Mouse (Mus musculus): Measurements from ENCODE around the gene Taar8c. TPM values are rescaled to one million over a fixed set of nuclear protein-coding genes. Genes with fewer than 3 reads are reported as not detected.
"Not testable (repeated sequence)": the region's sequence is repeated elsewhere in the genome, so short reads cannot be mapped to it uniquely, and the experiment has no call there.

Gene Taar8c
- not detected in 2 replicates for polyA plus RNA-seq (2012; rRNA removed)

DNA sequence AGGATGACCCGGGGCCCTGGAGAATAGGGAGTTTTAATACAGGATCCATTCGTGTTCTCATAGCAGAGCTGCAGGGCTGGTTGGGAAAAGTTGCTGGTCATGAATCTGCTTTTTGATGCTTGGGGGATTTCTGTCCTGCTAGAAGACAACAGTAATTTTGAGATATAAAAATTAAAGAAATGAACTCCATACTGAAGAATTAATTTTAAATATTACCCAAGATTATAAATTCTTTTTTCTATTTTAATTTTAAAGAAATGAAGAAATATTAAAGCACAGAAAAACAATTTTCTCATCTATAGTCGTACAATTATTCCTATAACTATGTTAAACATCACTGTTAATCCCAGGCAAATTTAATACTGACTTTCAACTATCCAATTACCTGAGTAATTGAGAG lies at the start of gene Taar8c:
Gene Taar8c (minus strand): TSS at position 101 of the 400 bp plus-strand sequence.
- H3K4me3 ChIP-seq (replicated peaks; ENCODE audit: extremely low read depth, low read depth, low read length); H3K4me1 ChIP-seq (ENCODE audit: control insufficient read depth, insufficient read depth, low read length); DNase-seq: not testable (repeated sequence)
- 81% methylated on average over 1 of the region's 3 CpGs for WGBS

DNA sequence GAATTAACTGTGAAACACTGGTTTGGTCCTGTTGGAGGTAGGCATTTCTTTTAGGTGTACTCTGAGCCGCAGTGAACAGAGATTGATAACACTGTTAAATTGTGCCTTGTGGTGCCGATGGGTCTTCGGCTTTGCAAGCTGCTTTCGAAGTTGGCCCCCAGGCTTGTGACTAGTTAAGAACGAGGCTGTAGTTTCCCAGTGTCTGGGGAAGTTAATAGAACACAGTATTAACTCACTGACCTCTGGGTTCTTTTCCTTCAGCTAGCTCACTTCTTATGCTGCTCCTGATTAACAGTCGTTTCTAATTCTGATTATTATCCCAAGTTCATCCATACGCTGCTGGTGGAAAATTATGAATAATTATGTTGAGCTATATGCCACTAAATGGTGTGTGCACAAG lies 48.4 kb upstream of the Taar8c start:
- no peak for DNase-seq
- peak overlapping the region; percentile 59 for H3K4me3 ChIP-seq (replicated peaks; ENCODE audit: extremely low read depth, low read depth, low read length)
- 28% methylated on average over 7 of the region's 7 CpGs for WGBS

DNA sequence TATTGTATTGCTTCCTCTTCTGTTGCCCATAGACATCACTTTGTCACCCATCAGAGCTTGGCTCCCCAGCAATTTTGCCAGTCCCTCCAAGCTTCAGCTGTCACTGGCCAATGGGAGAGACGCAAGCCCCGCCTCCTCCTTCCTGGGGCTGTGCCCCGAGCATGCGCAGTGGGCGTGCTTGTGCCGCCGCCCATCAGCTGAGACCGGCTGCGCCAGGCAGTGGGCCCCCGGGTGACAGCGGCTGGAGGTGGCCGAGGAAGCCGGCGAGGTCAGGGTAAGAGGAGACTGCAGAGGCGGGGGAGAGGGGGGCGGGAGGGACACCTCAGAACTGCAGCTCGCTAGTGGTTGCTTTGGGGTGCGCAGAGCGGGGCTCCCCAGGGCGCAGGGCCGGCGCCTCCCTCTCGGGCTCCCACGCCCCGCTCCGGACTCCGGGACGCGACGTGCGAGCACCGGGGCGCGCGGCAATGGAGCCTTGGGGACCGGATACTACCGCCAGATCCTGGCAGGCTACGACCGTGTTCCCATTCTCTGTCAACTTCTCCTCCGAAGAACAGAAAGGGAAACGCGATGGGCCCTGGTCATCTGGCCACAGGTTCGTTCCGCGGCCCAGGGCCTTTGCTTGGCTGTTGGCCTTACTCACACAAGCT lies 47.5 kb upstream of the Taar8c start, which contains the start of gene Stx7:
Gene Stx7 (plus strand): TSS at position 168 of the 647 bp plus-strand sequence.
- DNase-seq = peak; percentile 89
- Histone ChIP-seq H3K4me3 (replicated peaks; ENCODE audit: extremely low read depth, low read depth, low read length) (peak within 1 kb of the TSS; percentile 69), H3K4me1 (ENCODE audit: control insufficient read depth, insufficient read depth, low read length) (peaks cover 9% of the 10 kb centered on the region)
- TF ChIP-seq POLR2A (IDR thresholded peaks at IDR 0.05; ENCODE audit: borderline replicate concordance, extremely low read depth, low read depth, low read length) (peak; percentile 84), CTCF (IDR thresholded peaks at IDR 0.05; ENCODE audit: insufficient read depth, low read length) (no peak)
- under 1% methylated on average over 44 of the region's 45 CpGs for WGBS

More for the DNA sequence above, 48.4 kb upstream of the Taar8c start:
- H3K4me1 ChIP-seq (ENCODE audit: control insufficient read depth, insufficient read depth, low read length) = peaks cover 9% of the 10 kb centered on the region
- TF ChIP-seq CTCF (IDR thresholded peaks at IDR 0.05; ENCODE audit: insufficient read depth, low read length) (no peak), POLR2A (IDR thresholded peaks at IDR 0.05; ENCODE audit: borderline replicate concordance, extremely low read depth, low read depth, low read length) (no peak)

DNA sequence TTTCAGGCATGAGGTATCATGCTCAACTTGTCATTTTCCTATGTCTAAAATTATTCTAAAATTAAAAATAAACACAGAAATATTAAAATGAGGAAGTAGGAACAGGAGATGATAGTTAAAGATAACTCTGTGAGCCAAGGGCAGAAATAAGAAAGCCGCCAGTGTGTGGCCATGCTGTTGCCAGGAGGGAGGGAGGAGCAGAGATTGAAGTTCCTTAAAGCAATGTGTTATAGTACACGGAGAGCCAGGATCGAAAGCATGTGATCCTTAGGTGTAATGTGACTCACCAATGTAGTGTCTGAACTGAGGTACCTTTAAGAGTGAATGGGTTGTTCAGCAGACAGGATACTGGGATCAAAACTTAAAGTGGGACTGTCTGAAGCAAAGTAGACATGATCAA lies 41.0 kb upstream of the Taar8c start:
- 55% methylated on average over 3 of the region's 3 CpGs for WGBS
- Histone ChIP-seq H3K4me3 (replicated peaks; ENCODE audit: extremely low read depth, low read depth, low read length) (no peak overlapping the region), H3K4me1 (ENCODE audit: control insufficient read depth, insufficient read depth, low read length) (no peaks in the 10 kb centered on the region; the same call in 1 of the 2 replicates)
- TF ChIP-seq CTCF (IDR thresholded peaks at IDR 0.05; ENCODE audit: insufficient read depth, low read length) (no peak), POLR2A (IDR thresholded peaks at IDR 0.05; ENCODE audit: borderline replicate concordance, extremely low read depth, low read depth, low read length) (no peak)
- no peak for DNase-seq

DNA sequence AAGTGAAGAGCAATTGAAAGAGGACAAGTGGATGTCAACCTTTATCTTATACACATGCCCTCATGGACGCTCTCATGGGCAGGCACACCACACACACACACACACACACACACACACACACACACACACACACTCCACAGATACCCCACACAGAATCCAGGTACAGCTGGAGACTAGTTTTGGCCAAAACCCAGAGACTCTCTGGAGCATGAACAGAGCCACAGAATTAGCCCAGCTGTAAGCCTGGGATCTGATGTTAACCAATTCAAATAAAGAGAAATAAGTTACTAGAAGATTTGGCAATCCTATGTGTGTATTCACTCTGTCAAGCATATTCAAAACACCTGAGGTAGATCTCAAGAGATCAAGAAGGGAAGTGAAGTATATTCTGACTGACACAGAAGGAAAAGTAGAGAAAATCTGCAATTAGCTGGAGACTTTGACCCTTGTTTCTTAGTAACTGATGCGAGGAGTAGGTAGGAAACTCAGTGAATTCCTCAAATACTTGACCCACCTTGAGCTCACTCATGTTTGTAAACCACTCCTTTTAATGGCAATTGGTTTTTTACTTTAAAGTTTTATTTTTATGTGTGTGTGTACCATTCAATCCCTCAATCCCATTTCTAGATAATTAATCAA lies 37.0 kb upstream of the Taar8c start:
- no peak for DNase-seq
- 49% methylated on average over 2 of the region's 2 CpGs for WGBS
- Histone ChIP-seq H3K4me3 (replicated peaks; ENCODE audit: extremely low read depth, low read depth, low read length) (no peak overlapping the region), H3K4me1 (ENCODE audit: control insufficient read depth, insufficient read depth, low read length) (no peaks in the 10 kb centered on the region; the same call in 1 of the 2 replicates)
- TF ChIP-seq POLR2A (IDR thresholded peaks at IDR 0.05; ENCODE audit: borderline replicate concordance, extremely low read depth, low read depth, low read length) (no peak), CTCF (IDR thresholded peaks at IDR 0.05; ENCODE audit: insufficient read depth, low read length) (no peak)

DNA sequence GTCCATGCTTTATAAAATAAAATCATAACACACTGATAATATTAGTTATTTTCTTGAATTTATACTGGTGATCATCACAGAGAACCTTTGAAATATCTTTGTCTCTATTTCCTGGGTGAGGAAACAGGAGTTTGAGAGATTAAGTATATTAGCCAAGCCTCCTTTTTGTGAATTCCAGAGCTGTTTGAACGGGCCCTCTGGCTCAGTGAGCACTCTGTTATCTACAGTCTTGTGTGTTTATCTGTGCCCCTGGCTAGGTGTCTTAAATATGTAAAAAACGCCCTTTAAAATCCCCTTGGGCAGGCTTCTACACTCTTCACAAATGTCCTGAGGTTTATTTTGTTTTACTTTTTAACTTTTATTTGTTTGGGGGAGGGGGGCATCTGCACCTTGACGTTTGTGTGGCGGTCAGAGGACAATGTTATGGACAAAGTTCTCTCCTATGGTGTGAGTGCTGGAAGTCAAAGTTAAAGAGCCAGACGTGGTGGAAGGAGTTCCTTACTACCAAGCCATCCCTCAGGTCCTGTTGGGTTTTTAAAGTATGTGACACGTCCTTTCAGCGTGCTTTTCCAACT lies 32.4 kb upstream of the Taar8c start:
- WGBS = 39% methylated on average over 7 of the region's 7 CpGs
- TF ChIP-seq POLR2A (IDR thresholded peaks at IDR 0.05; ENCODE audit: borderline replicate concordance, extremely low read depth, low read depth, low read length) (no peak), CTCF (IDR thresholded peaks at IDR 0.05; ENCODE audit: insufficient read depth, low read length) (no peak)
- Histone ChIP-seq H3K4me1 (ENCODE audit: control insufficient read depth, insufficient read depth, low read length) (no peaks in the 10 kb centered on the region; the same call in none of the 2 replicates), H3K4me3 (replicated peaks; ENCODE audit: extremely low read depth, low read depth, low read length) (no peak overlapping the region)
- no peak for DNase-seq

DNA sequence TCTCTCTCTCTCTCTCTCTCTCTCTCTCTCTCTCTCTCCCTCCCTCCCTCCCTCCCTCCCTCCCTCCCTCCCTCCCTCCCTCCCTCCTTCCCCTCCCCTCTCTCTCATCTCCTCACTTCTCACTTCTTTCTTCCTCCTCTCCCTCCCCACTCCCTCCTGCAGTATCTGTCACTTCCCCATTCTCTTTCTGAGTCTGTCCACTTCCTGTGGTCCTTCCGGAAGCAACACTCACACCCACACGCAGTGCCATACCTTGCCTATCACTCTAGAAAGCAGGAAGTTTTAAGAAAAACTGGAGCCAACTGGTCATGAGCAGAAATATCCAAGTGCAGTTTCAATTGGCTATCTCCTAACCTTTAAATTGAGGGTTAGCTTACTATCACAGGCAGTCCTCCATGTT lies 31.4 kb upstream of the Taar8c start:
- TF ChIP-seq CTCF (IDR thresholded peaks at IDR 0.05; ENCODE audit: insufficient read depth, low read length) (no peak), POLR2A (IDR thresholded peaks at IDR 0.05; ENCODE audit: borderline replicate concordance, extremely low read depth, low read depth, low read length) (no peak)
- 14% methylated on average over 2 of the region's 2 CpGs for WGBS
- DNase-seq = no peak
- H3K4me3 ChIP-seq (replicated peaks; ENCODE audit: extremely low read depth, low read depth, low read length) = no peak overlapping the region
- no peaks in the 10 kb centered on the region; the same call in none of the 2 replicates for H3K4me1 ChIP-seq (ENCODE audit: control insufficient read depth, insufficient read depth, low read length)

DNA sequence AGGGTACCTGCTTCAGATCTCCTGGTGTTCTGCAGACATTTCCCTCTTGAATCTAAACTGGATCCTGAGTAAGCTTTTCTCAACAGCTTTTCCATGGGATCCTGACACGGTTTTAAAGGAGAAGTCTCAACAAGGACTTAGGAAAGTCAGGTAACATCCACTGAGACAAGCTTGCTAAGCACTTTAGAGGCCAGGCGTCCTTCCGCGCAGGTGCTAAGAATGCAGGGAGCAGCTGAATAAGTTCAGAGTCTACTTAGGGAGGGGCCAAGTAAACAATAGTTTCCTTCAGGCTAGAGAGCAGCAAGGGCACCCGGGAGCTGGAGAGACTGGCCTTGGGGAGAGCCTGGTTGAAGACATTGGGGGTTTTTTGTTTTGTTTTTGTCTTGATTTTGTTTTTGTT lies 30.6 kb upstream of the Taar8c start:
- DNase-seq = peak; percentile 37
- Histone ChIP-seq H3K4me1 (ENCODE audit: control insufficient read depth, insufficient read depth, low read length) (no peaks in the 10 kb centered on the region; the same call in none of the 2 replicates), H3K4me3 (replicated peaks; ENCODE audit: extremely low read depth, low read depth, low read length) (no peak overlapping the region)
- WGBS = 21% methylated on average over 5 of the region's 5 CpGs
- TF ChIP-seq POLR2A (IDR thresholded peaks at IDR 0.05; ENCODE audit: borderline replicate concordance, extremely low read depth, low read depth, low read length) = 0 out of 2 replicates have a peak, but pooled peaks have one; percentile 20
- no peak for TF ChIP-seq CTCF (IDR thresholded peaks at IDR 0.05; ENCODE audit: insufficient read depth, low read length)

DNA sequence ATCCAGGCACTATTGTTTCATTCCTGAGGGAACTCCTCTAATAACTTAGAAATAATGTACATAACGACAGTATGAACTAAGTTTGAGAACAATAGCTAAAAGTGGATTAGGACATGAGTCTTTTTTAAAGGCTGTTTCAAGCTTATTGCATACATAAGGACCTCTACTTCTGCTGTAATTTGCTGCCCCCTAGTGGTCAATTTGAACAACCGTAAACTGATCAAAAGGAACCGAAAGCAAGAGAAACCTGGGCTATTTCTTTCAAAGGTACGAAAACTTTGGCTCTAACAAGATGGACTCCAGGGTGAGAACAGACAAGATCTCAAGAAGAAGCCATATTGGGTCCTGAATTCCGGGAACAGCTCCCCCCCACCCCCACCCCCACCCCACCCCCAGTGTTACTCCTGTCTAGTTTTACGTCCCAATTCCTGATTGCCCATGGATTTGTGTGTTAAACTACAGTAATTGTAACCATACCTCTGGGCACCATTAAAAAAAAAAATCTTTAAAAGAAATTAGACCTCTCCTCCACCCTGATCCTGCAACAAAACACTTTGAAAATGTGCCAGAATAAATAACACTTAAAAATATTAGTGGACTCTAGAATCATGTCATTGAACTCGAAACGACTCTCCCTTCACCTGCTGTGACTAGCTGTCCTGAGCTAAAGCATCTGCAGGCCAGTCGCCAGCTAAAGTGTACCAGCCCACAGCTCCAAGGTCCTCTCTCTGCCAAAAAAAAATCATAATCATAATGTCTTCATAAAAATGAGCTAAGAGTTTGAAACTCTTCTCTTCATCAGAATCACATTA lies 29.9 kb upstream of the Taar8c start:
- DNase-seq = no peak
- 16% methylated on average over 9 of the region's 9 CpGs for WGBS
- peak overlapping the region; percentile 16 for H3K4me3 ChIP-seq (replicated peaks; ENCODE audit: extremely low read depth, low read depth, low read length)
- H3K4me1 ChIP-seq (ENCODE audit: control insufficient read depth, insufficient read depth, low read length) = no peaks in the 10 kb centered on the region; the same call in none of the 2 replicates
- TF ChIP-seq POLR2A (IDR thresholded peaks at IDR 0.05; ENCODE audit: borderline replicate concordance, extremely low read depth, low read depth, low read length) (no peak), CTCF (IDR thresholded peaks at IDR 0.05; ENCODE audit: insufficient read depth, low read length) (peak; percentile 48; the same call in 1 of the 2 replicates)

All from lung, adult 2 months (tissue).